Mouse (Mus musculus) Muller cell, postnatal 12 days (primary cell): ENCODE data around the gene Tmem175.

Experiments used
- DNase-seq: peaks from one replicate; pipeline ENCODE4 v3.0.0-alpha.2; 2015; ENCODE audit errors: inconsistent ontology term

The Tmem175 gene

GRCm38 (mm10) chr5:108677605-108678295, 48.2 kb downstream of the Tmem175 start:
- peak; percentile 82 for DNase-seq

GRCm38 (mm10) chr5:108678296-108678854, 48.8 kb downstream of the Tmem175 start:
- DNase-seq = no peak

GRCm38 (mm10) chr5:108679909-108680308, 50.3 kb downstream of the Tmem175 start:
- no peak for DNase-seq

- no peak for DNase-seq
Measured at GRCm38 (mm10) chr5:108680871-108681270, 51.3 kb downstream of the Tmem175 start.

- no peak for DNase-seq
Measured at GRCm38 (mm10) chr5:108689091-108689490, 59.5 kb downstream of the Tmem175 start.

- DNase-seq = no peak
Measured at GRCm38 (mm10) chr5:108691152-108691551, 61.6 kb downstream of the Tmem175 start.

GRCm38 (mm10) chr5:108692271-108692670, 62.7 kb downstream of the Tmem175 start, which contains the start of gene Fgfrl1:
TSS of gene Fgfrl1 (plus strand) at chr5:108692382.
- DNase-seq = peak; percentile 75

- DNase-seq = peak; percentile 96
Measured at GRCm38 (mm10) chr5:108693872-108694288, 64.3 kb downstream of the Tmem175 start.

GRCm38 (mm10) chr5:108694352-108695261, 65.0 kb downstream of the Tmem175 start:
- DNase-seq = peak; percentile 80

- DNase-seq = no peak
Measured at GRCm38 (mm10) chr5:108695861-108696260, 66.3 kb downstream of the Tmem175 start.

GRCm38 (mm10) chr5:108696542-108696941, 67.0 kb downstream of the Tmem175 start:
- DNase-seq = no peak

GRCm38 (mm10) chr5:108697341-108697753, 67.8 kb downstream of the Tmem175 start:
- DNase-seq = peak; percentile 88
